Mouse (Mus musculus) right cerebral cortex, postnatal 10 days (tissue): Measurements from ENCODE around the gene Cct5.
A peak's percentile ranks its signal among the peaks of the same experiment; 100 is the strongest.
"Not testable (repeated sequence)": the region's sequence is repeated elsewhere in the genome, so short reads cannot be mapped to it uniquely, and the experiment has no call there.

Source experiments
- DNase-seq, 2 experiments: peaks; one replicate each; pipeline ENCODE4 v3.0.0; 2021; ENCODE audit warnings: low spot score in 2 of 2

Cct5 gene

GRCm38 (mm10) chr15:31599834-31600233 is 1.8 kb downstream of the Cct5 start:
- no peak for DNase-seq

DNA sequence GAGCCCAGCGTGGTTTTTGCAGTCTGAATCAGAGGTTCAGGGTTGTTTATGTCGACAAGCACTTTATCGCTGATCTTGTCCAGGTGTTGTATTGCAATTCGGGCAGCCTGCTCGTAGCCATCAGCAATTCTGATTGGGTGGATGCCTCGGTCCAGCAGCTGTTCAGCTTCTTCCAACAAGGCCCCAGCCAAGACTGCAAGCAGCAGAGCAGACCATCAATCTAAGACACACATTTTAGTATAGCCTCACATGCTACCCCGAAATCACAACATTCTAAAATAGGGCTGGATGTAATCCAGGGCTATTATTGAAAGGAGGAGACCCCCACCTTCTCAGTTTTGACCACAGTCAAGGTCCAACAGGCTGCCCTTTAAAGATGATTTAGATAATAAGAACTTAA is 6.0 kb downstream of the Cct5 start:
- DNase-seq = no peak

DNA sequence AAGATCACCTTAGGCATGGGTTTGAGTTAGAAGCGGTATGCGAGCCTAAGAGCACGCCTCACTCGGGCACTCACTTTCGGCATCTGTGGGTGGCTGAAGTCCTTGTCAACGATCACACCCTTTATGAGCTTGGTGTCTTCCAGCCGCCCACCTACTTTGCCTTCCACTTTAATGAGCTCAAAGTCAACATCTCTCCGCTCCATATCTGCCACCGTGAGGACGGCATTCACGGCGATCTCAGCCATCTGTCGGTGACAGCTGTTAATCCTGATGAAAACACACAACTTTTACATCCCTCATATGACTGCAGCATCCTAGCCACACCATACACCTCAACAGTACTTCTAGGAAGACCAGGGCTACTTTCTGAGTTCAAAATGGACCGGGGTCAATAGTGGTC is 7.3 kb downstream of the Cct5 start:
- no peak for DNase-seq

- DNase-seq = no peak
These were observed 9.1 kb downstream of the Cct5 start for GRCm38 (mm10) chr15:31592531-31592930.

DNA sequence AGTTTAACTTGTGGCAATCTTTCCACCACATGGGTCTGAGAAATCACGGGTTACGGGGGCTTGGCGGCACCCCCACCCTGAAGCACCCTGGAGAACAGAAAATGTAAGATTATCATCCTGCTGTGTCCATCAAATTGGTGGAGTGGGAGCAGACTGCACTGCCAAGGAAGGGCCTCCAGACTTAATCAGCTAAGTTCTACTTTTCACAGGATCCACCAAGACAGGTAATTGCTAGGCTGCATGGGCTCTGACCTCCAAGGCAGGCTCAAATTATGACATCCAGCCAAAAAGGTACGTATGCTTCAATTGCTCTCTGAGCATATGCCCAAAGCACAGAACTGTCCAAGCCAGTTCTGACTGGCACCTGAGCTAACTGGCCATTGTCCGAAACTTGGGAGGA is 11.4 kb downstream of the Cct5 start:
- DNase-seq = no peak

DNA sequence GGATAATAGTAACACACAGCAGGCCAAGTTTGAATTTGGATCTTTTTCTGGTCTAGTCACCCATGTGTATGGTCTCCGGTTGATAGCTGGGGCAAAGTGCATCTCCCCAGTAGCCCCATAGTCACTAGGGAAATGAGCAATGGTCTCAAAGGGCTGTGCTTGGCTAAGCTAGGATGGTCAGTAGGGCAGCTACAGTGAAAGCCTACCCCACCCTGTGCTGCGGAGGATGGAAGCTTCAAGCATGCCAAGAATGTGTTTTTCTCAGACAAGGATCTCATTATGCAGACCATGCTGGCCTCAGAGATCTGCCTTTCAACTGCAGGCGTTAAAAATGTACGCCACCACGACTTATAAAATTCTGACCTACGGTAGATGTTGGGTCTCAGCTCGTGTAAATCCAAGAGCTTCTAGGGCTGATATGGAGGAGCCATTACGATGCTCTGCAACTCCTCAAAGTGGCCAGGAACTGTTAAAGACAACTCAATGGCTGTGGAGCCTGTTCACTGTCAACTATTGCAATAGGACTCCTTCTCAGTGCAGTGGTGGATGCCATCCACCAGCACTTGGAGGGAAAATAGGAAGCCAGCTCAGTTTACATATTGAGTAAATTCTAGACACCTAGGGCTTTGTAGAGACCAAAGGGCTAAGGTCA is 12.5 kb downstream of the Cct5 start:
- DNase-seq = peak in 1 of 2 experiments; percentile 40

DNA sequence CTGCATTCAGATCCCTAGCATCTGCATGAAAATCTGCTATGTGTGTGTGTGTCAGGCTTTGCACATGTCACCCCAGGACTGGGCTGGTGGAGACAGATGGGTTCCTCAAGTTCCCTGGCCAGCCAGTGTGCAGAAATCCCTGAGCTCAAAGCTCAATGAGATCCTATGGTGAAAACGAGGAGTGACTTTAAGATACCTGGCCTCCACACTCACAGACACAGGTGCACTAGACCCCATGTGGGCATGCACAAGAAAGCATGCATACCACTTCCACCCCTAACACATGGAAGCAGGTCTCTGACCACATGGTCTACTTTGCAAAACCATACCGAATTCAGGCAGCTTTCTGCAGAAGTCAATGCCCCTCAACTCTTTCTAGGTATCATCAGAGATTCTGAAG is 13.8 kb downstream of the Cct5 start:
- DNase-seq = no peak

GRCm38 (mm10) chr15:31586519-31586918 is 15.1 kb downstream of the Cct5 start:
- DNase-seq = peak; percentile 90 to 91

- DNase-seq = no peak
These were observed 15.5 kb downstream of the Cct5 start for GRCm38 (mm10) chr15:31586088-31586487.

DNA sequence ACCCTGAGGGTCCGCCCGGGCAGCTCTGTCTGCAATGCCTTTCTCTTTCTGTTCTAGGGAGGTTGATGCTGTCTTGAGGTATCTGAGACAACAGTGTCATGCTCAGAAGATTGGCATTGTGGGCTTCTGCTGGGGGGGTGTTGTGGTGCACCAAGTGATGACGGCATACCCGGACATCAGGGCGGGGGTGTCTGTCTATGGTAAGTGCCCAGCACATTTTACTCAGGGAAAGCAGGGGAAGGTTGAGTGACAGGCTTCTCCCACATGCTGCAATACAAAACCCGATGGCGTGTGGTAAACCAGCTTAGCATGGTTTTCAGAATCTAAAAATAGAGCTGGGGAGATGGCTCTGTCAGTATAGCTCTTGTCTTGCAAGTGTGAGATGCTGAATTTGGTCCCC is 16.4 kb downstream of the Cct5 start:
- DNase-seq = peak in 1 of 2 experiments; percentile 71

DNA sequence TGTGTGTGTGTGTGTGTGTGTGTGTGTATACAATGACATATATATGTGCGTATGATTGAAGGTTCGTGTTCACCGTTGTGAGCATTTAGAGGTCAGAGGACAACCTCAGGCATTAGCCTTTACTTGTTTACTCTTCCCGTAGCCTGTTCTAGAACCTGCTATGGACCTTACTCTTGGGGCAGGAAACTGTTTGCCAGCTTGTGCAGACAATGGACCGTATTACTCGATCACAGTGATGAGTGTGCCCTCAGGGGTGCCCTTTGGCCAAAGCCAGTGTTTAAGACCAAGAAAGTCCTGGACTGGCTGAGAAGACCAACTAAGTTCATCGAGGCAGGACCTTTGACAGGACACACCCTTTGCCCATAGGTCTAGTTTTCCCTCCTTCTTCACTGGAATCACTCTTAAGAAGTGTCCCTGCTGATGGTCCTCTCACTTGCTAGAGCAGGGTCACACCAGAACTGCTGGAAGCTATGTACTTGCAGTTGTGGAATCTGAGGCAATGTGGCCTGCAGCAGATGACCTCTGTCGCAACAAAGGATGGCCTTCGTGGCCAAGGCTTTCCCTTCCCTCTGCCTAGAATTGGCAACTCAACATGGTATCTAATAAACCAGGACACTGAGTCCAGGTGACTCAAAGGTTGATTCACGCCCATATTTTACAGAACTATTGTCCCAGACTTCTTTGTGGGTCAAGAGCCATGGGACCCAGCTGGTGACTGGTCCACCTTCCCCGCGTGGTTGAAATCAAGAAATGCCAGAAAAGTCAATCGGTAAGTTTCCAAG is 18.1 kb downstream of the Cct5 start:
- no peak for DNase-seq

GRCm38 (mm10) chr15:31581086-31581485 is 20.5 kb downstream of the Cct5 start:
- not testable (repeated sequence) for DNase-seq

- no peak for DNase-seq
These were observed 25.5 kb downstream of the Cct5 start for GRCm38 (mm10) chr15:31576076-31576475.

DNA sequence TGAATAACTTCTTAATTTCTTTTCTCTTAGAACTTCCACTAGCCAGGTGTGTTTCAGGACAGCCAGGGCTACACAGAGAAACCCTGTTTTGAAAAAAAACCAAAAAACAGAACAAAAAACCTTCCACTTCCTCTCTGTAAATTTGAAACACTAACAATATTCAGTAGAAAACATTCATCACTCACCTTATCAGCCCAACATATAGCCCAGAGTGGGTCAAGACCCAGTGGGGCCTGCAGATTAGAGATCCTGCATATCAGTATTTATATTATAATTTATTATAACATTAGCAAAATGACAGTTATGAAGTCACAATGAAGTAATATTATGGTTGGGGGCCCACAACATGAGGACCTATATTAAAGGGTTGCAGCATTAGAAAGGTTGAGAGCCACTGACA is 27.9 kb downstream of the Cct5 start:
- no peak for DNase-seq

GRCm38 (mm10) chr15:31573287-31573686 is 28.3 kb downstream of the Cct5 start:
- DNase-seq = no peak

DNA sequence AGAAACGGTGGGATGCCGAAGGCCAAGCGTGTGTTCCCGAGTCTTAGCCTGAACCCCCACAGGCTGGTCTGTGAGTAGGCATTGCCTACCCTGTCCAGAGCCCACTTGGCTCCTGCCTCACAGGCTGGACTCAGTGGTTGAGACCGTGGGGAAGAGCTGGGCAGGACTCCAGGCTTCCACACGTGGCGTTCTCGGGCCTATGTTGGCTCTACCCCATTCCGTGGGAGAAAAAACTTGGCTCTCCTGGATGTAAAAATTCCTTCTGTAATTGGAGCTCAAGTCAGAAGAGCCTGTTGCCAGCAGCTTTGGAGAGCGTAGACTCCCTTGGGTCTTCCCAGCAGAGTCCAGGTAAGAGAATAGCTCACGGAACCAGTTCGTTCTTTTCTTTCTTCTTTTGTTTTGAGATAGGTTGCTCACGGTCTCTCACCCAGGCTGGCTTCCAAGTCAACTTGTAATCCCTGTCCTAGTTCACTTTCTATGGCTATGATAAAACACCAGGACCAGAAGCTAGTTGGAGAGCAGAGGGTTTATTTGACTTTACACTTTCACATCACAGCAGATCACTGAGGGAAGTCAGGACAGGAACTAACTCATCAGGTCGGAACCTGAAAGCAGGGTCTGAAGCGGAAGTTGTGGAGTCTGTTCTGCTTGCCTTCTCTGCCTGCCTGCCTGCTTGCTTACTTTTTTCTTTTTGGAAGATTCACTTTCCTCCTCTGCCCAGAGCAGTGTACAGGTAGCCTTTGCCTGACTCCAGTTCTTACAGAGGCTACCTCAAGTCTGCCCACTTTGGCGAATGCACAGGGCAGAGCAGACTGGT is 29.5 kb downstream of the Cct5 start:
- DNase-seq = peak; percentile 50 to 56

DNA sequence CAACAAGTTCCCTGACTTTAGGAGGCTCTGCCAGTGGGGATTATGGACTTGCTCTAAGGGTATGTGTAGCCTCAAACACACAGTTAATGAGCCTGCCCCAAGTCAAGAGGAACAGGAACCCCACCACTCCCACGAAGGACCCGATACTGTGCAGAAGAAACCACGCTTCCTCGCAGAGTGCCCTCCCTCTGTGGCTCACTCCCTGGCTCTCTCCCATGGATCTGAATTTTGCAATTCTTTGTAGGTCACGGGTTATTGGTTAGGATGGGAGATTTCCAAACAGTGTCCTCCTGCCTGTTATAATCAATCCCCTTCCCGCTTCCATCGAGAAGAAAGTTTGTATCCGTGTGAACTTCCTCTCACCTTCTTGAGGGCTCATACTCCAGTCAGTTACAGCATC is 30.6 kb downstream of the Cct5 start:
- no peak for DNase-seq

GRCm38 (mm10) chr15:31569325-31570022 is 32.1 kb downstream of the Cct5 start:
- no peak for DNase-seq

- DNase-seq = no peak
These were observed 33.0 kb downstream of the Cct5 start for GRCm38 (mm10) chr15:31568581-31568996.

DNA sequence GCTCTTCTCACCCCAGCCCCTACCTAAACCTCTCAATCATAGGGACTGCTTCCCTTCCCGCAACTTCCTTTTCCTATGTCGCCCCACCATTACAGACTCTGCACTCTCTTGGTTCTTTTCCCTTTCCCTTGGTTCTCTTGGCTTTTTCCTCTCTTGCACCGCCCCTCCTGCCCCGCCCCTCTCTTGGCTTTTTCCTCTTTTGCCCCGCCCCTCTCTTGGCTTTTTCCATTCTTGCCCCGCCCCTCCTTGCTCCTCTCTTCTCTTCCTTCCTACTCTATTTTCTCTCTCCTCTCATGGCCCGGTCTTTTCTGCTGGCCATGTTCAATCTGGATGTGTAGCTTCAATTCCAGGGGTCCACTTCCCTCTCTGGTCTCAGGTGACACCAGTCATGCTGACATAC is 34.2 kb downstream of the Cct5 start:
- no peak for DNase-seq

- DNase-seq = no peak
These were observed 35.8 kb downstream of the Cct5 start for GRCm38 (mm10) chr15:31565786-31566185.

- peak in 1 of 2 experiments; percentile 45 for DNase-seq
These were observed 36.4 kb downstream of the Cct5 start, which contains the start of gene Cmbl for GRCm38 (mm10) chr15:31565184-31565583. Gene Cmbl, plus strand, starts transcription at chr15:31565389.
